Mouse (Mus musculus): ENCODE measurements around the gene 1700019D03Rik.
"Not testable (repeated sequence)": the region's sequence is repeated elsewhere in the genome, so short reads cannot be mapped to it uniquely, and the experiment has no call there.

The 1700019D03Rik gene

GRCm38 (mm10) chr1:52953548-52953947, 66.4 kb downstream of the 1700019D03Rik start:
- DNase-seq, result no peak

- DNase-seq, result peak; percentile 38
These were observed 67.2 kb downstream of the 1700019D03Rik start for GRCm38 (mm10) chr1:52952551-52953397.

DNA sequence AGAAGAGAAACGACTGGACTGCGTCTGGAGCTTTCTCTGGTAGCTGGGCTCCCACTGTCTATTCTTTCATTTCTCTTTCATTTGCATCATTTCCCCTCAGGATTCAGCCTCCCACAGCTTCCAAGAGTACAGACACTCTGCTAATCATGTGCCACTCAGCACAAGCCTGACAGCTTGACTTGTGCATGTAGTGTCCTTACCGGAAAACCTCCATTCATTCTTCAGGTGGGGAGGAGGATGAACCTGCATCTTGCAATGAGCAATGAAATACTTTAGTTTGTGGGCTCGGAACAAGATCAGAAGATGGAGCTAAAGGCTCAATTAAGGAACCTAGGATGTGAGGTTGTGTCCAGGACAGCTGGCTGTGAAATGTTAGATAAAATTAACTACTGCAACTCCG, 67.8 kb downstream of the 1700019D03Rik start:
- peak; percentile 4 for DNase-seq

GRCm38 (mm10) chr1:52951146-52951868, 68.7 kb downstream of the 1700019D03Rik start:
- no peak for DNase-seq

GRCm38 (mm10) chr1:52947895-52948294, 72.1 kb downstream of the 1700019D03Rik start:
- DNase-seq, result no peak

DNA sequence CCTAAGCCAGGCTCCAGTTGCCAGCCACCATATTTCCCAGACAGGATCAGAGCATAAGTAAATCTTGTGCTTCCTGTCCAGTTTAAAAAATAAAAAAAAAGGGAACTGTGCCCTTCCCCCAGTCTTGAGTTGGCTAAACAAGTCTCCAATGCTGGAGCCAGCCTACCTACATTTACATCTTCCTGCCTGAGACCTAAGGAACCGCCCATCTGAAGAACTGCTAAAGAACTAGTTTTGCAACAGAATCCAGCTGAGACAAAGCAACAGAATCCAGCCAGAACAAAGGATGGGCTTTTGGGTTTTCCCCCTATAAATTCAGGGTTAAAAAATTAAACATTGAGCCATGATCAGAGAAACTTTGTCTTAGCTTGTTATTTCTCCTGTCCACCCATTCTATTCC, 81.0 kb downstream of the 1700019D03Rik start:
- no peak for DNase-seq

- DNase-seq, result no peak
These were observed 85.5 kb downstream of the 1700019D03Rik start for GRCm38 (mm10) chr1:52934494-52934893.

GRCm38 (mm10) chr1:52924482-52924881, 95.5 kb downstream of the 1700019D03Rik start:
- not testable (repeated sequence) for DNase-seq

DNA sequence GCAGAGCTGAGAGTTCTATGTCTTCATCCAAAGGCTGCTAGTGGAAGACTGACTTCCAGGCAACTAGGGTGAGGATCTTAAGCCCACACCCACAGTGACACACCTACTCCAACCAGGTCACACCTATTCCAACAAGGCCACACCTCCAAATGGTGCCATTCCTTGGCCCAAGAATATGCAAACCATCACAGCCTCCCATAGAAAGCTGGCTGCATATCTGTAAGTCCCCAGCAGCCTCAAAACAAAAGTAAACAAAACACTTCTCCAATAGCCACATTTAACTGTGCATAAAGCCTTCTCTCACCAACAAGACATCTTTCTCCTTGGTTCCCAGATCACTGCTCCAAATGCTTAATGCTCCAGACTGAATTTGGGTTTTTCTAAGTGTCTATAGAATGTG, 101.1 kb downstream of the 1700019D03Rik start:
- not testable (repeated sequence) for DNase-seq

- DNase-seq, result no peak
These were observed 103.3 kb downstream of the 1700019D03Rik start for GRCm38 (mm10) chr1:52916655-52917054.

- no peak for DNase-seq
These were observed 110.2 kb downstream of the 1700019D03Rik start for GRCm38 (mm10) chr1:52909783-52910182.

- DNase-seq, result no peak
These were observed 135.8 kb downstream of the 1700019D03Rik start for GRCm38 (mm10) chr1:52884208-52884607.
